Mouse (Mus musculus): ENCODE data around the gene Sox9.

- TF ChIP-seq CTCF (IDR thresholded peaks at IDR 0.05; ENCODE audit: control insufficient read depth, insufficient read depth, insufficient replicate concordance, low read depth, low read length) (no peak), POLR2A (IDR thresholded peaks at IDR 0.05; ENCODE audit: control insufficient read depth, low read depth, low read length) (no peak)
Observed at GRCm38 (mm10) chr11:112784347-112784902, 2.4 kb downstream of the Sox9 start.

Data from testis, adult 2 months (tissue).